ENCODE assay signal across 19 mouse cellular contexts in genomic region chr6:108952389-108952788, GRCm38 (mm10).
"Had no signal": no experiment of that assay in that cellular context is flagged by ENCODE, and none has a peak within 500 bp of the region (broad histone marks: within the 10 kb centered on the region; RNA-seq: fewer than 3 reads in every experiment).

No protein-coding gene starts in this region.

- ATAC-seq: liver, postnatal 0 days; lung, postnatal 0 days; midbrain, embryonic 13.5 days; midbrain, embryonic 15.5 days had no signal

- DNase-seq: liver, postnatal 0 days; lung, adult 2 months; lung, postnatal 14 days; lung, postnatal 36 days; right cerebral cortex, postnatal 14 days; thymus, adult 2 months; thymus, postnatal 25 days; thymus, postnatal 4 days had no signal

- H3K27me3 ChIP-seq: liver, embryonic 15.5 days; lung, embryonic 15.5 days; megakaryocyte, embryonic 14.5 days; midbrain, embryonic 13.5 days; midbrain, embryonic 15.5 days; neural tube, embryonic 12.5 days; stomach, embryonic 15.5 days had no signal

- H3K36me3 ChIP-seq: liver, embryonic 15.5 days; lung, embryonic 15.5 days; midbrain, embryonic 13.5 days; midbrain, embryonic 15.5 days; neural tube, embryonic 12.5 days; stomach, embryonic 15.5 days had no signal

- H3K4me1 ChIP-seq: liver, embryonic 15.5 days; lung, embryonic 15.5 days; midbrain, embryonic 13.5 days; midbrain, embryonic 15.5 days; neural tube, embryonic 12.5 days; stomach, embryonic 15.5 days had no signal

- H3K4me3 ChIP-seq: liver, embryonic 15.5 days; lung, embryonic 15.5 days; megakaryocyte, embryonic 14.5 days; midbrain, embryonic 13.5 days; midbrain, embryonic 15.5 days; neural tube, embryonic 12.5 days; stomach, embryonic 15.5 days had no signal

- H3K4me2 ChIP-seq: liver, embryonic 15.5 days; lung, embryonic 15.5 days; midbrain, embryonic 11.5 days; midbrain, embryonic 13.5 days; midbrain, embryonic 15.5 days; neural tube, embryonic 12.5 days; stomach, embryonic 15.5 days had no signal

- H3K27ac ChIP-seq: liver, embryonic 15.5 days; lung, embryonic 15.5 days; macrophage; midbrain, embryonic 13.5 days; midbrain, embryonic 15.5 days; neural tube, embryonic 12.5 days; stomach, embryonic 15.5 days; stomach, postnatal 0 days had no signal

- H3K9ac ChIP-seq: liver, embryonic 15.5 days; liver, postnatal 0 days; lung, embryonic 15.5 days; midbrain, embryonic 13.5 days; midbrain, embryonic 15.5 days; neural tube, embryonic 12.5 days; stomach, embryonic 15.5 days had no signal

- H3K9me3 ChIP-seq: liver, embryonic 15.5 days; lung, embryonic 15.5 days; megakaryocyte, embryonic 14.5 days; midbrain, embryonic 13.5 days; midbrain, embryonic 15.5 days; neural tube, embryonic 12.5 days; stomach, embryonic 15.5 days had no signal
